Mouse (Mus musculus) liver, embryonic 14.5 days (tissue): Measurements from ENCODE around the gene Acta1. TPM values are rescaled to one million over a fixed set of nuclear protein-coding genes. Genes with fewer than 3 reads are reported as not detected.

Source experiments
- ATAC-seq: fragments of 200-750 bp; cut with Nextera tagmentation; 2 replicates; pipeline ENCODE4 v1.8.0; 2017; ENCODE audit warnings: moderate number of reproducible peaks, mild to moderate bottlenecking, moderate library complexity; ENCODE audit not compliant: insufficient read depth
- DNase-seq, 3 experiments: peaks; one replicate each; pipeline ENCODE4 v3.0.0-alpha.2; 2012 to 2013; ENCODE audit warnings: low read depth in 3 of 3, low spot score in 3 of 3
- H3K27ac ChIP-seq: fragments of 300-500 bp; sonication (generic); 2 replicates; pipeline ENCODE4 v1.5.1; 2014; ENCODE audit warnings: moderate library complexity, mild to moderate bottlenecking, control low read depth, inconsistent platforms
- H3K27me3 ChIP-seq: fragments of 300-500 bp; sonication (generic); 2 replicates; pipeline ENCODE4 v1.6.1; 2014; ENCODE audit warnings: mild to moderate bottlenecking, low read length, moderate library complexity; ENCODE audit not compliant: control insufficient read depth, insufficient read depth
- H3K36me3 ChIP-seq: fragments of 300-500 bp; sonication (generic); replicated peaks from 2 replicates; pipeline ENCODE4 v1.6.1; 2014; ENCODE audit warnings: low read depth; ENCODE audit not compliant: control insufficient read depth, insufficient read depth
- H3K4me1 ChIP-seq, 2 experiments: fragments of 200-500 bp in 1 of 2; fragments of 300-500 bp in 1 of 2; sonication (generic) in 1 of 2; replicated peaks; 2 replicates each; pipeline ENCODE4 v1.6.1; 2012 to 2014; ENCODE audit warnings: antibody characterized with exemption in 1 of 2, inconsistent platforms in 1 of 2, low read length in 1 of 2; ENCODE audit not compliant: control insufficient read depth in 2 of 2, insufficient read depth in 2 of 2
- H3K4me2 ChIP-seq: fragments of 300-500 bp; sonication (generic); 2 replicates; pipeline ENCODE4 v1.6.1; 2014; ENCODE audit warnings: low read depth, mild to moderate bottlenecking, control low read depth, moderate library complexity
- H3K4me3 ChIP-seq, 2 experiments: fragments of 200-500 bp in 1 of 2; fragments of 300-500 bp in 1 of 2; sonication (generic) in 1 of 2; 2 replicates each; pipeline ENCODE4 v1.5.1; 2012 to 2014; ENCODE audit warnings: low read depth in 2 of 2, low read length in 2 of 2, mild to moderate bottlenecking in 2 of 2, control low read depth in 1 of 2, inconsistent platforms in 1 of 2, moderate library complexity in 1 of 2; ENCODE audit not compliant: insufficient read depth in 1 of 2
- H3K9ac ChIP-seq: fragments of 300-500 bp; sonication (generic); replicated peaks from 2 replicates; pipeline ENCODE4 v1.6.1; 2014; ENCODE audit warnings: mild to moderate bottlenecking, control low read depth, moderate library complexity
- H3K9me3 ChIP-seq: fragments of 300-500 bp; sonication (generic); 2 replicates; pipeline ENCODE4 v1.6.1; 2016; ENCODE audit warnings: low read length, mixed read lengths; ENCODE audit not compliant: control insufficient read depth
- CTCF ChIP-seq: IDR thresholded peaks from 2 replicates; pipeline ENCODE4 v1.5.1; 2016; ENCODE audit warnings: antibody characterized with exemption, low read depth, control low read depth
- EP300 ChIP-seq: IDR thresholded peaks from 2 replicates; pipeline ENCODE4 v1.6.1; 2016; ENCODE audit warnings: antibody characterized with exemption, low read depth
- WGBS: fragments of 180-500 bp; shearing (Covaris S2); extraction: QIAGEN DNeasy Blood & Tissue Kit; methylation state at CpG from one replicate; pipeline ENCODE4 v1.1.7; 2014; ENCODE audit not compliant: insufficient replicate concordance; 5-methylcytosine and 5-hydroxymethylcytosine counted together
- polyA plus RNA-seq, 2 experiments: library from polyadenylated mRNA; depleted of rRNA in 1 of 2; stranded (reverse) in 1 of 2; unstranded in 1 of 2; fragments of >200 nt; fragmentation: Nextera tagmentation in 1 of 2; extraction: Ambion mirVana in 1 of 2; gene quantifications; 2 replicates each; pipeline versions ENCODE4 v1.2.1 to v1.2.3; 2012 to 2014

Acta1 gene
- polyA plus RNA-seq, 2 experiments: 0.83 to 2.2 TPM

DNA sequence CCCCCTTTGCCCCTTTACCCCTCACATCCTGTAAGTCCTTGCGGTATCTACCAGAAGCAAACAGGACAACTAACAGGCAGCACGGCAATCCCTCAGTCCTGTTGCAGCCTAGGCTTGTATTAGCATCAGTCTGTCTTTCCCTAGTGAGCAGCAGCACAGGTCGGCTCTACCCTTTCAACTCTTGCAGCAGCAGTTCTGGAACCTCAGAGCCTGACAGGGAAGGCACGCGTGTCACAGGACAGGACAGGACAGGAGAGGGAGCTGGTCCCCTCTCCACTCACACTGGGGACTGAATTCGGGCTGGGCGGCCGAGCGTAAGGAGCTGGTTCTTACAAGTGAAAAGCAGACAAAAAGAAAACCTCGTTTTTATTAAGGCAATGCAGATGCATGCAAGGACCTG lies 2.2 kb upstream of the Acta1 start:
- Histone ChIP-seq H3K9ac (no peak overlapping the region), H3K4me1 (no peaks in the 10 kb centered on the region), H3K9me3 (no peaks in the 10 kb centered on the region), H3K36me3 (peaks cover 27% of the 10 kb centered on the region), H3K4me2 (no peak overlapping the region), H3K27ac (no peak overlapping the region), H3K4me3 (no peak overlapping the region), H3K27me3 (peaks cover 37% of the 10 kb centered on the region)
- TF ChIP-seq CTCF (no peak), EP300 (no peak)
- DNase-seq (no peak), ATAC-seq (no peak)
- 57% methylated on average over 10 of the region's 10 CpGs for WGBS

DNA sequence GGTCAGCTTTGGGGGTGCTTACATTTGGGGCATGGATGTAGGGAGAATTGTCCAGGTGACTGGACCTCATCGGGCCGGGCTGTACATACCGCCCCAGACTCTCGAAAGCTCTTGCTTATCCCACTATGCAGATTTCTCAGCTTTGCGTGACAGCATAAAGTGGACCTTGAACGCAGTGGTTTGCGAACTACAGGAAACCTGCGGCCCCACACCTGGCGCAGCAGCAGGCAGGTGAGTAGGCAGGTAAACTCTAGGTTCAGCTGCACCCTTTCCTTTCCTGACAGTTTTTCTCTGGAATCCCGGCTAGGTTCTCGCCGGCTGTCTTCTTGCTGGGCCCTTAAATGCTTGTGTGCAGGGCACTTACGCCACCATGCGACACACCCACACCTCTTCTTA lies 1.8 kb upstream of the Acta1 start:
- 62% methylated on average over 14 of the region's 14 CpGs for WGBS
- no peak for ATAC-seq
- TF ChIP-seq CTCF: no peak
- TF ChIP-seq EP300: no peak
- H3K4me1 ChIP-seq: no peaks in the 10 kb centered on the region
- no peak overlapping the region for H3K4me3 ChIP-seq
- H3K36me3 ChIP-seq: peaks cover 23% of the 10 kb centered on the region
- no peak overlapping the region for H3K9ac ChIP-seq
- H3K27me3 ChIP-seq: peaks cover 41% of the 10 kb centered on the region
- no peaks in the 10 kb centered on the region for H3K9me3 ChIP-seq
- DNase-seq: no peak
- no peak overlapping the region for H3K27ac ChIP-seq
- H3K4me2 ChIP-seq: no peak overlapping the region

DNA sequence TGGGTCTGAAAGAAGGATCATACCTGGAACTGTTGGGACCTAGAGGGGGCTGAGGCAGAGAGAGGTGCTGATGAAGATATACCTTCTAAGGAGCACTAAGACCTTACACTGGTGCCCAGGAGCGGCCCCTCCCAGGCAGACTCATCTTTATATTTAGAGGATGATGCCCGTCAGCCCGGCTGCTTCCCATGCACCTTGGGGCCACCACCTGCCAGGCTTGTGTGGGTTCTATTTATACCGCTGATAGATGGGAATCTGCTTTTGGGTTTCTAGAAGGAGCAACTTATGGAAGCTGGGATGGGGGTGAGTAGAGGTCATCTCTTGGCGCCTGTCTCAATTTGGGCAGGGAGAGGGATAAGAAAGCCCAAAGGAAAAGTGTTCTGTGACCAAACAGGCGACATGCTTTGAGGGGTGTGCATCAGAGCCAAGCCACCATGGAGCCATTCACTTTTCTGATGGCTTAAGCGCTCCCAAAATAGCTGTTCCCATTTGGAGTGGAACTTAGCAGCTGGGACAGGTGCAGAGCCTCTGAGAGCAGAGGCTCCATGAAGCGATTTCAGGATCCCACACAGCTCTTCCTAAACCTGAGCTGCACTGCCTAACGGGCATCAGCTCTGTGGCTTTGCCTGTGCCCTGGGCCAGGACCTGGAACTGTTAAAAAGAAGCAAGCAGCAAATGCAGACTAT lies 1.3 kb upstream of the Acta1 start:
- Histone ChIP-seq H3K9me3 (no peaks in the 10 kb centered on the region), H3K4me3 (no peak overlapping the region), H3K4me1 (no peaks in the 10 kb centered on the region), H3K4me2 (no peak overlapping the region), H3K9ac (no peak overlapping the region), H3K36me3 (peaks cover 17% of the 10 kb centered on the region), H3K27ac (no peak overlapping the region), H3K27me3 (peaks cover 46% of the 10 kb centered on the region)
- WGBS: 61% methylated on average over 9 of the region's 9 CpGs
- no peak for TF ChIP-seq EP300
- TF ChIP-seq CTCF: no peak
- DNase-seq (no peak), ATAC-seq (no peak)

DNA sequence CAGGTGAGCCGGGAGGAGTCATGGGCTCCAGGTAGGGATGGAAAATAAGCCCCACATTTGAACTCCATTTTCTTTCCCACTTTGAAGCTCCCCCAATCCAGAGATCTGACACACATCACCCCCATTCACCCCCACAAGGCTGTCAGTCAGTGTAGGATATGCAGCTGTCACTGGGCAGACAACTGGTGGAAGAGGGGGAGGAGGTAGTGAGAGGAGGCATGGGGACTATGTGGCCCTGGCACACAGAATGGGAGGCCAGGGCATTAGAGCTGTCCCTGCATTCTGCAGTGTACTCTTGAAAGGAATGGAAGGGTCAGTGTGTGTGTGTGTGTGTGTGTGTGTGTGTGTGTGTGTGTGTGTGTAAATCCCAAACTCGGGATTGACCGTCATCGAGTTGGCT lies 679 bp upstream of the Acta1 start:
- TF ChIP-seq CTCF: no peak
- no peak for TF ChIP-seq EP300
- H3K27ac ChIP-seq: no peak overlapping the region
- ATAC-seq: no peak
- H3K27me3 ChIP-seq: peaks cover 52% of the 10 kb centered on the region
- H3K4me3 ChIP-seq: no peak overlapping the region
- no peaks in the 10 kb centered on the region for H3K9me3 ChIP-seq
- no peak for DNase-seq
- H3K4me2 ChIP-seq: no peak overlapping the region
- no peak overlapping the region for H3K9ac ChIP-seq
- WGBS: 65% methylated on average over 4 of the region's 4 CpGs
- no peaks in the 10 kb centered on the region for H3K4me1 ChIP-seq
- peaks cover 12% of the 10 kb centered on the region for H3K36me3 ChIP-seq

DNA sequence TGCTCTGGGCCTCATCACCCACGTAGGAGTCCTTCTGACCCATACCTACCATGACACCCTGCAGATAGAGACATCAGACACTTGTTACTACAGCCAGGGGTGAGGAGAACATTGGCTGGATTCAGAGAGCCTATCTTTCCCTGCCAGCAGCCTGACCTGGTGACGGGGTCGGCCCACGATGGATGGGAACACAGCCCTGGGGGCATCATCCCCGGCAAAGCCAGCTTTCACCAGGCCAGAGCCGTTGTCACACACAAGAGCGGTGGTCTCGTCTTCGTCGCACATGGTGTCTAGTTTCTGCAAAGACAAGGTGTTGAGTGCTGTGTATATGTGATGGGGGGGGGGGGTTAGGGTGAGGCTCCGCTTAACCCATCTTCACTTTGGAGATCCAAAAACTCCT lies 1.1 kb downstream of the Acta1 start:
- Histone ChIP-seq H3K27ac (no peak overlapping the region), H3K27me3 (peaks cover 55% of the 10 kb centered on the region), H3K4me2 (no peak overlapping the region), H3K9me3 (no peaks in the 10 kb centered on the region), H3K36me3 (no peaks in the 10 kb centered on the region), H3K4me3 (no peak overlapping the region), H3K9ac (no peak overlapping the region), H3K4me1 (no peaks in the 10 kb centered on the region)
- DNase-seq: no peak
- no peak for ATAC-seq
- TF ChIP-seq EP300 (no peak), CTCF (no peak)
- WGBS: 62% methylated on average over 11 of the region's 11 CpGs
